Mouse (Mus musculus): ENCODE measurements around the gene 4930415O20Rik.

The 4930415O20Rik gene

GRCm38 (mm10) chr15:98629464-98629863, 58.7 kb downstream of the 4930415O20Rik start:
- DNase-seq (ENCODE audit: low read depth, low spot score): no peak

GRCm38 (mm10) chr15:98630540-98630939, 59.7 kb downstream of the 4930415O20Rik start, which contains the start of gene Cacnb3:
TSS of gene Cacnb3 (plus strand) at chr15:98630840.
- no peak for DNase-seq (ENCODE audit: low read depth, low spot score)

GRCm38 (mm10) chr15:98631493-98631892, 60.7 kb downstream of the 4930415O20Rik start:
- DNase-seq (ENCODE audit: low read depth, low spot score): peak; percentile 95

GRCm38 (mm10) chr15:98632107-98632744, 61.4 kb downstream of the 4930415O20Rik start:
- peak; percentile 77 for DNase-seq (ENCODE audit: low read depth, low spot score)

- peak; percentile 67 for DNase-seq (ENCODE audit: low read depth, low spot score)
Observed at GRCm38 (mm10) chr15:98632921-98633320, 62.1 kb downstream of the 4930415O20Rik start.

- no peak for DNase-seq (ENCODE audit: low read depth, low spot score)
Observed at GRCm38 (mm10) chr15:98633822-98634470, 63.1 kb downstream of the 4930415O20Rik start.

- peak; percentile 90 for DNase-seq (ENCODE audit: low read depth, low spot score)
Observed at GRCm38 (mm10) chr15:98634541-98635081, 63.8 kb downstream of the 4930415O20Rik start.

GRCm38 (mm10) chr15:98635291-98635841, 64.6 kb downstream of the 4930415O20Rik start:
- no peak for DNase-seq (ENCODE audit: low read depth, low spot score)

- DNase-seq (ENCODE audit: low read depth, low spot score): no peak
Observed at GRCm38 (mm10) chr15:98636517-98636916, 65.7 kb downstream of the 4930415O20Rik start.

- DNase-seq (ENCODE audit: low read depth, low spot score): peak; percentile 67
Observed at GRCm38 (mm10) chr15:98637155-98637554, 66.4 kb downstream of the 4930415O20Rik start.
